Mouse (Mus musculus): ENCODE measurements around the gene Atp2a3.

The Atp2a3 gene

DNA sequence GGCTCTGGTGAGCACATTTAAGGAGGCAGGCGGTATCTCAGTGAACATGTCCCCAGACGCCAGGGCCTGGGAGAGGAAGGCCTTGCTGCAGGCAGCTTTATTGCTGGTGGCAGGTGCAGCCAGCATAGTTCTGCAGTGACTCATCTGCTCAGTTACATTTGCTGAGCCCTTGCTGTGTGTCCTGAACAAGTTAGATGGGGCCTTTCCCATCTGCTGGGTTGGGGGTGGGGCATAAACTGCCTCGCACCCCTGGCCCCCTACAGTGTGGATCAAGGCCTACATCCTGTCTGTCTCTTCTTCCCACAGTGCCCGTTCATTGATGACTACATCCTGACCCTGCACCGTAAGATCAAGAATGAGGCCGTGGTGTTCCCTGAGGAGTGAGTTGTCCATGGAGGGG, 75.9 kb downstream of the Atp2a3 start:
- no peak for DNase-seq (ENCODE audit: low spot score in 2 of 2)

DNA sequence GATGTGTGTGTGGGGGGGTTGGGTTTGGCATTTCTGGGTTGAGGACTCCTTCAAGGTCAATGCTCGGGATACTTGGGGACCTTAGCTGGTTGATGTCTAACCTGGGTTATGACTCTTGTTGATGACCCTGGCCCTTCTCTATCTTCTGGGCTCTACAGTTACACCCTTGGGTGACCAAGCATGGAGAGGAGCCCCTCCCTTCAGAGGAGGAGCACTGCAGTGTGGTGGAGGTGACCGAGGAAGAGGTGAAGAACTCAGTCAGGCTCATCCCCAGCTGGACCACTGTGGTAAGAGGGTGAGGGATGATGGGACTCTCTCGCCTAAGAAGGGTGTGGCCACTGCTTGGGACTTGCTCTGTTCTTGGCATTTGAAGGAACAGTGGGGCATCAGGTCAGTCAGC, 76.7 kb downstream of the Atp2a3 start:
- no peak for DNase-seq (ENCODE audit: low spot score in 2 of 2)

DNA sequence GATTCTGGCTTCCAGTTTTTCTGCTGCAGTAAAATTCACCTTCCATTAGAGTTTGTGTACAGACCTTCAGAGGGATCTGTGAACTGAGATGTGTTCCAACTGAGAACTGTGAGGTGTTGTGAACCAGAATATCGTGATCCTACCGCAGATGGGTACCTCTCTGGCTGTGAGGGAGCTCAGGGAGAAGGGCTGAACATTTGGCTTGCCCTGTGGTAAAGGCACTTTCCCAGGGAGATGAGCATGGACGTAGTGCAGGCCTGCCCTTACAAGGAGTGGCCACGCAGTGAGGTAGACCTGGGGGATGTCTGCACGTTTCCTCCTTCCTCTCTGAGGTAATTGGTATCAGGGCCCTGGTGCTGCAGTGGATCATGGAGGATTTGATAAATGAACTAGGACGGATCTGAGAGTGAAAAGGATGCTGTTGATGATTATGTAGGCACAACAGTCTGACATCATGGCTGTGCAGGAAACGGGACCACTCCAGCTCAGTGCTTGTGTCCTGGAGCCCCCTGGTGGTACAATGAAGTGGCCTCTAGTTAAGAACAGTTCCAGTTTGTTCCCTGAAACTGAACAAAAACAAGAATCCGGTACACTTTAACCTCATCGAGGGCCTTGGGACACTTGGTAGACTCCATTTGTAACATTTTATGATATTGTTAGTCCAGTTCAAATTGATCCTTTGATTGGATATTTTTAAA, 78.3 kb downstream of the Atp2a3 start:
- DNase-seq (ENCODE audit: low spot score in 2 of 2), result peak; percentile 7 to 49
